Mouse (Mus musculus) spleen, adult 12 weeks (tissue): Measurements from ENCODE around the gene Slc16a9.
"Not testable (repeated sequence)": the region's sequence is repeated elsewhere in the genome, so short reads cannot be mapped to it uniquely, and the experiment has no call there.

ENCODE experiments used
- DNase-seq: peaks from one replicate; pipeline ENCODE4 v3.0.0; 2022; ENCODE audit warnings: low spot score

Gene Slc16a9

DNA sequence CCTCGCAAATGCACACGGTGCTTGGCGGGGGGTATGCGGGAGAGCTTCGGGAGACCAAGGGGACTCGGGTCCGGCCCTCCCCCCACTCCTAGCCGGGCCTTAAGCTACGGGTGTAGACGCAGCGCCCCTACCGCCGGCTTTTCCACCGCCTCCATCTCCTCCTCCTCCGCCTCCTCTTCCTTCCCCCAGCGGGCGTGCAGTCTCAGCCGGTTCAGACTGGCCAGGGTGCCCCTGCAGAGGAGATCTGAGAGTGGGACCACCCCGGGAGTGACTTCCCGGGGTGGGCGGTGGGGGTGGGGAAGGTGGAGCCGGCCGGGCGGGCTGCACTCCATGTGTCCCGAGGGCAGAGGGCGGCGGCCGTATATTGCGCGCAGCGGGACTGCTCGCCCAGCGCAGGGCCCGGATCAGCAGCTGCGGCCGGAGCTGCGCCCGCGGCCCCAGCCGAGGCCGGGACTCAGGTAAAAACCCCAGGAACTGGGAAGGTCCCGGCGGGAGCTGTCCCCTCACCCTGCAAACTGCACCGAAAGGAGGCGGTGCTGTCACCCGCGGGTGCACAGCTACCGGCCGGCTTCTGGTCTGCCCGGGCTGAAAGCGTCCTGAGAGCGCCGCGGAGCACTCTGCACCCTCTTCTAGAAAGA is at the start of gene Slc16a9:
TSS of gene Slc16a9 (plus strand) at position 180 of the 638 bp plus-strand sequence.
- DNase-seq, result no peak

GRCm38 (mm10) chr10:70195279-70195678 is 49.6 kb upstream of the Slc16a9 start:
- no peak for DNase-seq

GRCm38 (mm10) chr10:70195786-70196185 is 49.1 kb upstream of the Slc16a9 start:
- DNase-seq, result no peak

DNA sequence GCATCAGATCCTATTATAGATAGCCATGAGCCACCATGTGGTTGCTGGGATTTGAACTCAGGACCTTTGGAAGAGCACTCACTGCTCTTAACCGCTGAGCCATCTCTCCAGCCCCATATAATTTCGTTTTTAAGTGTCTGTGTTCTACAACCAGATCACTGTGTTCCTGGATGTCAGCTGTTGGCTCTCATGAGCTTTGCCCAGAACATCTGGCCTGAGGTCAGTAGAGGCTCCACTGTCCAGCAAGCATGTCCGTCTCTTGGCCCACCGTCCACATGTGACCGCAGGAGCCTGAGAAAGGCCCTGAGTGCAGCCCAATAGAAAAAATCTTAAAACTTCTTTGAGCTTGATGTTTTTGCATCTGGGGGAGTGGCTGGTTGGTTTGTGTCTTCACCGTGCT is 48.2 kb upstream of the Slc16a9 start:
- DNase-seq, result no peak

- DNase-seq, result no peak
These were observed 47.3 kb upstream of the Slc16a9 start for GRCm38 (mm10) chr10:70197601-70198000.

GRCm38 (mm10) chr10:70198012-70198411 is 46.9 kb upstream of the Slc16a9 start:
- DNase-seq, result no peak

DNA sequence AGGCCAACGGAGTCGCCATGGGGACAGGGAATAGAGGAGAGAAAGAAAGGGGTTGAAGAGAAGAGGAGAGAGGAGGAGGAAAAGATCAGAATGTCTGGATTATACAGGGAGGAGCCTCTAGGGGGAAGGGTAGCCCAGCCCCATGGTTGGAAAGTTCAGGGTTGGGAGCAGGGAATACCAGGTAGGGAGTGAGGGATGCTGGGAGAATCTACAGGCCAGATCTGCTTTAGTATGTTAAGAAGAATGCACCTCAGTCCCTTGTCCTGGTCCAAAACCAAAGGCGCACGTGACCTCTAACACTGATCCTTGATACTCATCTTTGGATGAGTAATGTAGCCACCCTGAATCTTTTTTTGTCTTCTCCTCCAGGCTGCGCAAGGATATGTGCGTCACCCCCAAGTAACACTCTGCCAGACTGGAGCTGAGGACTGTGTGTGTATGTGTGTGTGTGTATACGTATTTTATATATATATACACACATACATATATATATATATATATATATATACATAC is 45.9 kb upstream of the Slc16a9 start:
- DNase-seq, result no peak

DNA sequence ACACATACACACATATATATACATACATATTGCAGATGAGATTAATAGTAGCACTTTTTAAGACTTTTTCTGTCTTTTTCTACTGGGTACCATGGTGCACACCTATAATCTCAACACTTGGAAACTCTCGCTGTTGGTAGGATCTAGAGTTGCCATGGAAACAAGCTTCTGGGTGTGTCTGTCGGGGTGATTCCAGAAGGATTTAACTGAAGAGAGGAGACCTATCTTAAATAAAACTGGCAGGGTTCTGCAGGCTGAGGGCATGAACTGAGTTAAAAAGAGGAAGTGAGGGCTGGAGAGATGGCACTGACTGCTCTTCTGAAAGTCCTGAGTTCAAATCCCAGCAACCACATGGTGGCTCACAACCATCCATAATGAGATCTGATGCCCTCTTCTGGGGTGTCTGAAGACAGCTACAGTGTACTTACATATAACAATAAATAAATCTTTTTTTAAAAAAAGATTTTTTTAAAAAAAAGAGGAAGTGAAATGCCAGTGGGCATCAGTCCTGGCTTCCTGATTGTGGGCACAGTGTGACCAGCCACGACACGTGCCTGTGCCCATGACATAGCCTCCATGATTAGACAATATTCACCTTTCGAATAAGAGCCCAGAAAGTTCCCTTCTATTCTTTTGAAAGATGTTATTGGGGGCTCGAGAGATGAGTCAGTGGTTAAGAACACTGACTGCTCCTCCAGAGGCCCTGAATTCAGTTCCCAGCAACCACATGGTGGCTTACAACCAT is 45.3 kb upstream of the Slc16a9 start:
- no peak for DNase-seq

GRCm38 (mm10) chr10:70200889-70201500 is 43.9 kb upstream of the Slc16a9 start:
- no peak for DNase-seq

DNA sequence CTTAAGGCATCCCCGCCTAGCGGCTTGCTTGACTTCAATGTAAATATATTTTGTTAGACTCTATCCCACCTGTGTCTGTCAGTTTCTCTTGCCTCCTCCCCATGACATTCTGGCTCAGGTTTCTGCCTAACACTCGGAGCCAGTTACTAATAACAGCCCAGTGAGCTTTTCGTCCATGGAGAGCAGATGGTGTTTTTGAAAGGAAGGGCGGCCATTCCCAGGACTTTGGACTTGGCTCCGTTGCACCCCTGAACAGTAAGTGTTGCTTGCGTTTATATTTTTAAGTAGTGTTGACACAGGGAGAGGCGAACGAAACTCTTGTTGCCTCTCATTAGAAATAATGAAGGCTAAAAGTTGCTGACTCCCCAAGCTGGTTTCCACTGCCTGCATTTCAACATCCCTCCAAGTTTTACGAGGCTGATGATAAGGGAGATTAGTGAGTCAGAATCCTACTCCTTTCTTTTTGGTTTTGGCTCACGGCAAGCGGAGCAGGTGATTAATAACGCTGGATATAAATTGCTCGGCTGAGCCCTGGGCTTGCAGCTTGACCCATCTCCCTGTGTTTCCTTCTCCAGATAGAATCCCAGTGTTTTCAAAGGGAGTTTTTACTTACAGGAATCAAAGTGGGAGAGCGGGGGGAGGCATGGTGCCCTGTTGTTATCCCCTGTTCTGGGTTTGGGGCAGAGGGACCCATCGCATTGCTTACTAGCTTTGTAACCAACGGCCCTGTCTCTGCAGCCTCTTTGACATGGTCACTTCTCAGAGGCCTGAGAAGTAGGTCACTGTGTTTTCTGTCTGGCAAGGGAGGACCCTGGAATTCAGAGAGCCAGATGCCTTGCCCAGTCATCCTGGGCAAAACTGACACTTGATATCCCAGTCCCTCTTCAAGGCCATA is 40.1 kb upstream of the Slc16a9 start, which contains the start of gene Mrln:
TSS of gene Mrln (plus strand) at position 160 of the 895 bp plus-strand sequence.
- no peak for DNase-seq

GRCm38 (mm10) chr10:70211281-70211680 is 33.6 kb upstream of the Slc16a9 start:
- no peak for DNase-seq

DNA sequence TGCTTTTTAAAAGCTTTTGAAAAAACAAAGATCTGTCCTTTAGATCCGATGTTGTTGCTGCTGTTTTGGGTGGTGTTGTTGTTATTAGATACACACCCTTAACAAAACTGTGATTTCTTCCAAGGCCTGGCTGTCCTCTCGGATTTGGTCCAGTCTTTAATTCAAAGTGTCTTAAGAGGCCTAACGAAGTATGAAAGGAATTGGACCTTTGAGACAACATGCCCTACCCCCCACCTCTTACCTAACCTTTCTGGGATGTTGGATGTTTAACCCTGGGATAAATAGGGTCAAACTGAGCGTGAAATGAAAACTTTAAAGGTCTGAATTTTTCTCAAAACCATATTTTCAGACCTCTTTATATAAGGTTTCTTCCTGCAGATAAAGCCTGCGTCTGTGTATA is 23.9 kb upstream of the Slc16a9 start:
- DNase-seq, result no peak

DNA sequence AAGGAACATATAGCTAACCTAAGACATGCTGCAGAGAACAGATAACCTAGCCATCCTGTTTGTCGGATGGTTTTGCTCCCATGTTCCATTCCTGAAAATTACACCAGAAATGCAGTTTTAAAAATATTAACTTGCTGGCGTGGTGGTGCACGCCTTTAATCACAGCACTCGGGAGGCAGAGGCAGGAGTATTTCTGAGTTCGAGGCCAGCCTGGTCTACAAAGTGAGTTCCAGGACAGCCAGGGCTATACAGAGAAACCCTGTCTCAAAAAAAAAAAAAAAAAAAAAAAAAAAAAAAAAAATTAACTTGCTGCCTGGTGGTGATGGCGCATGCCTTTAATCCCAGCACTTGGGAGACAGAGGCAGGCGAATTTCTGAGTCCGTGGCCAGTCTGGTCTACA is 22.7 kb upstream of the Slc16a9 start:
- DNase-seq, result not testable (repeated sequence)

DNA sequence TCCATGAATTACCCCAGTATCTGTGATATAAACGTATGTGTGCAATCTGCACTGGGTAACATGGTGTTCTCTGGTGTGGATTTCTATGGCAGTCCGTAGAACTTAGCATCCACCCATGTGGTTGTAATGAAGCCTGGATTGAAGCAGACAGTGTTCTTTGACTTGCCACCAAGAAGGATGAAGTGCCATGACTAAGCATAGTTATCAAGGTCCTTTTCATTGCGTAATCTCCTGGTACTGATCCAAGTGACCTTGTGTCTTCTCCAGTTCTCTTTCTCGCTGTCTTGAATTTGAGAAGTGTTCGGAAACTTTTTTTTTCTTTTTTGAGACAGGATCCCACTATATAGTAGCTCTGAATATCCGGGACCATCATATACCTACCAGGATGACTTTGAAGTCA is 20.3 kb upstream of the Slc16a9 start:
- DNase-seq, result no peak

DNA sequence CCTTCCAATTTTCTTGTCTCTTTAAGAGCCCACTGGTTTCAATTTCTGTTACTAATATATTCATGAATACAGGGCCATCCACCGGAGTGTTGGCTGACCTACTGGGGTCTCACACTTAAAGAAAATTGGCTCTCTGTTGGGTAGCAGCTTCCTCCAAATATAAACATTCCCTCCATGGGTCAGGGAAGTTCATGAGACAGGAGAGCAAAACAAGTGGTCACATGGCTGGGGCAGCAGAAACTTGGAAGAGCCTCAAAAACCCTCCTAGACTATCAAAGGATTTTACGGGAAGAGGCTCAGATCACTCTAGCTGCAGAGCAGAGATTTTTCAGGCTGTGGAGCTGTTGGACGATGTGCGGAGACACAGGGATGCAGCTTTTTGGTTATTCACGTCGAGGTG is 19.1 kb upstream of the Slc16a9 start:
- no peak for DNase-seq

- DNase-seq, result no peak
These were observed 18.3 kb upstream of the Slc16a9 start for GRCm38 (mm10) chr10:70226608-70227007.

DNA sequence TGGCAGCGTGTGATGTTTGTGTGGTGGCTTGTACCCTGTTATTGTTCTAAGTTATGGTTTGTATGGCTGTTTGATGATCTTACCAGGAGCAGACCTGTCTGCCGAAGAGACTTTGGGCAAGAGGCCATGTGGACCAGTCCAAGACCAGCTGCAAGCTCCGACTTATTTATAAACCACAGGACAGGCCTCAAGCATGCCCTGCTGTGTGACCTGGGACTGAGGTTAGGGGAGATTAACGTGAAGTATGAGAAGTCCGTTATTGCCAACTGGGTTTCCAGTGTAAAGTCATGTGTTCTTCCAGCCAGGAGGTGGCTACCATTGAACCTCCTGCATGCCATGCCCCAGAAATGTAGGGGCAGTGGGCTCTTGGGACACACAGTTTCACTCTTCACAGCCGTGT is 14.5 kb upstream of the Slc16a9 start:
- DNase-seq, result no peak

- no peak for DNase-seq
These were observed 7.0 kb upstream of the Slc16a9 start for GRCm38 (mm10) chr10:70237936-70238335.

GRCm38 (mm10) chr10:70242751-70243444 is 2.0 kb upstream of the Slc16a9 start:
- no peak for DNase-seq

- DNase-seq, result no peak
These were observed 652 bp downstream of the Slc16a9 start for GRCm38 (mm10) chr10:70245559-70245945.

DNA sequence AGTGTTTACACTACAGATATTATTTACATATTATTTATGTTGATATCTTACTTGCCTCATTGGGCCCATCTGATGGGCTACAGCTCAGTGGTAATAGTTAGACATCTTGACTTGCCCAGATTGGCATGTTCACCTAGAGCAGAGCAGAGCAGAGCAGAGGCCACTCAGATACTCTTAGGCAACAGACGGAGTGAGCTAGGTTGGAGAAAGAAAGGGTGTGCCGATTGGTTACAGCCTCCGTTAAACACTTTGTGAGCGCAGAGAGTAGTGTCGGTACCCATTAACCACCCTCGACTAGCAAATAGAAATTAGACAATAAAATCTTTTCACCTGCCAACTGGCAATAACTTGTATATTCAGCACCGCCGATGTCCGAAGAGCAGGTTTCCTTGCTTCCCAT is 1.2 kb downstream of the Slc16a9 start:
- DNase-seq, result no peak
